Mouse (Mus musculus) urinary bladder, postnatal 14 days (tissue): ENCODE data around the gene Vkorc1.
"Not testable (repeated sequence)": the region's sequence is repeated elsewhere in the genome, so short reads cannot be mapped to it uniquely, and the experiment has no call there.

Source experiments
- DNase-seq: peaks from one replicate; pipeline ENCODE4 v3.0.0; 2021; ENCODE audit warnings: low spot score

Gene Vkorc1

DNA sequence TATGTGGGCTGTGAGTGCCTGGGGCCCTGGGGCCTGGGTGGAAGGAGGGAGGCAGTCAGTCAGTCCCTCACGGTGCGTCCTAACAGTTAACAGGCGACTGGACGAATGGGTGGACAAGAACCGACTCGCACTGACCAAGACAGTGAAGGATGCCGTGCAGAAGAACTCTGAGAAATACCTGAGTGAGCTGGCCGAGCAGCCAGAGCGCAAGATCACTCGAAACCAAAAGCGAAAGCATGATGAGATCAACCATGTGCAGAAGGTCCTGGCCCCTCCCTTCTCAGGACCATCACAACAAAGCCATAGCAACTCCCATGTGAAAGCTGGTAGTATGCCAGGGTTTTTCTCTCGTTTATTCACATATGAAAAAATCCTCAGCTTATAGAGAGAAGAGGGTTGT is 19.9 kb upstream of the Vkorc1 start:
- DNase-seq = no peak

- DNase-seq = no peak
Measured at GRCm38 (mm10) chr7:127912938-127913337, 17.5 kb upstream of the Vkorc1 start.

GRCm38 (mm10) chr7:127912190-127912871 is 16.9 kb upstream of the Vkorc1 start, which contains the start of gene Kat8:
TSS of gene Kat8 (plus strand) at chr7:127912516.
- peak; percentile 90 for DNase-seq

- no peak for DNase-seq
Measured at GRCm38 (mm10) chr7:127908656-127909055, 13.2 kb upstream of the Vkorc1 start.

GRCm38 (mm10) chr7:127907939-127908338 is 12.5 kb upstream of the Vkorc1 start:
- DNase-seq = no peak

GRCm38 (mm10) chr7:127903971-127904796 is 8.8 kb upstream of the Vkorc1 start, which contains the start of gene Bckdk:
TSS of gene Bckdk (plus strand) at chr7:127904082.
- peak; percentile 79 for DNase-seq

DNA sequence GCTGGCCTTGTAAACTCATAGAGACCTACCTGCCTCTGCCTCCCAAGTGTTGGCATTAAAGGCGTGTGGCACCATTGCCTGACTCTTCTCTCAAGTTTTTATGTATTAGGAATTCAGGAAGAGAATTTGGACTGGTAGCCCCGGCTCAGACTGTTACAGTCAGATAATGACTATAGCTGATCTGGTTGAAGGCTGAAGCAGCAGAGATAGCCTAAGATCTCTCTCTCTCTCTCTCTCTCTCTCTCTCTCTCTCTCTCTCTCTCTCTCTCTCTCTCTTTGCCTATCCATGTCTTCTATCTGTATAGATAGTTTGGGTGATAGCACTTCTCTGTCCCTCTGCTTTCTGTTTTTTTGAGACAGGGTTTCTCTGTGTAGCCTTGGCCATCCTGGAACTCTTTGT is 6.4 kb upstream of the Vkorc1 start:
- DNase-seq = no peak

DNA sequence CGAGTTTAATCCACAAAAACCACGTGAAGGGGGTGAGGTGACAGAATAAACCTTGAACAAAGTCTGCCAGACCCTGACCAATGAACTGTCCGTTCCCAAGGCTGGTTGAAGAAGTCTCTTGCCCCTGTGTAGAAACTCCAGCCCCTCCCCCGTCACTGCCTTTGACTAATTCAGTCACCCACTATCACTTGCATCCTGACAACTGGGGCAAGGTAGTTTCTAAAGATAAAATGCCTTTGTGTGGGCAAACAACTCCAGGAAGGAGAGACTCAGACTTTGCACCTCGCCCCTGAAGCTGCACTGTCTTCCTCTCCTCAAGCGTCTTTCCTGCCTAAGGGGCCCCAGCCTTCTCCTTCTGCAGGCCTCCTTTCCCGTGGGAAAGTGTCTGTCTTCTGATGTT is 4.6 kb upstream of the Vkorc1 start:
- DNase-seq = no peak

- DNase-seq = no peak
Measured at GRCm38 (mm10) chr7:127898179-127898956, 3.0 kb upstream of the Vkorc1 start.

- no peak for DNase-seq
Measured at GRCm38 (mm10) chr7:127897542-127897941, 2.1 kb upstream of the Vkorc1 start.

DNA sequence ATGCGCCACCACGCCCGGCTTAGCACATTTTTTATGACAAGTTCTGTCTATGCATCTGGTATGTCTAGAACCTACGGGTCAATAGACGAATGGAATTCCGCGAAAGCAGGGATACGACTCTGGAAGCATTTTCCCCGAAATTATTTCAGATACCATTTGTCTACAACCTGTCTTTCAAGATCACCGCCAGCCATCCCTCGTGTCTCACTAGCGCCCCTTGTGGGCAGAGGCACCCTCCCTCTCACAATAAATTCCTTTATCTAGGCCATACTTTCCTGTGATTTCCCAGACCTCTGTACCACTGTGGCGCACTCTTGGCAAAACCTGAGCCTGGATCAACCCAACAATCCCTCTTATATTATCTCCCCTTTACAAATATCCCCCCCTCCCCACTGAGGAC is 967 bp upstream of the Vkorc1 start:
- DNase-seq = peak; percentile 63

- DNase-seq = not testable (repeated sequence)
Measured at GRCm38 (mm10) chr7:127895891-127896290, 474 bp upstream of the Vkorc1 start.

DNA sequence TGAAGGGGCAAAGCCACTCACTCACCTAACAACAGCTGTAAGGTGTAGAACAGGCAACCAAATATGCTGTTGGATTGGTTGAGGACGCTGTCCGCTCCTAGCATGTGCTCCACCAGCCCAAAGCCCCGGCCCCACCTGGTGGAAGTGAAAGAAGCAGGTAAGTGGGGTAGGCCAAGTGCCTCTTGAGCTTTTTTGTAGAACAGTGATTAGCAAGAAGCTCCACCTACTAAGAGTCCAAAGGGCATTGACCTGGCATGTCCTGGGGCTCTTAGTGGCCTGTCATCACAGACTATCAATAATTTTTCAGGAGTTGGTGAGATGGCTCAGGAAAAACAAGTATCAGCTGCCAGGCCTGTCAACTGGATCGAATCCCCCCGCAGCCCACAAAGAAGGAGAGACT is 937 bp downstream of the Vkorc1 start:
- no peak for DNase-seq

DNA sequence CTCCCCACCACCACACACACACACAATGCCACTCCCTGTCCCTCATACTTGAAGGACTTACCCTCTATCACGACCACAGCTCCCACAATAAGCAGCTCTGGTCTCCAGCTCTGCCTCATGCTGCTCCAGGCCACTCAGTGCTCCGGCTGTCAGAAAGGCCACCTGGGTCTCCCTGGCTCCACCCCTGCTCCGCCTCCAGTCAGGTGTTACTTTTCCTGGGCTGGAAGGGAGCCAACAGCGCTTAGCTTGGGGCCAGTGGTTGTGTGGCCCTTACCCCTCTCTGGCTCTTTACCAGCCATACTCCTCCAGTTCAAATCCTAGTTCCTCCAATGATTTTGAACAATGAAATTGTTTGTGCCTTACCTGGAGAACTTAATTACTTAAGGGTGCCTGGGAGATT is 4.6 kb downstream of the Vkorc1 start, which contains the start of gene Prss53:
TSS of gene Prss53 (minus strand) at position 173 of the 400 bp plus-strand sequence.
- DNase-seq = no peak

GRCm38 (mm10) chr7:127888821-127889220 is 6.6 kb downstream of the Vkorc1 start:
- no peak for DNase-seq

DNA sequence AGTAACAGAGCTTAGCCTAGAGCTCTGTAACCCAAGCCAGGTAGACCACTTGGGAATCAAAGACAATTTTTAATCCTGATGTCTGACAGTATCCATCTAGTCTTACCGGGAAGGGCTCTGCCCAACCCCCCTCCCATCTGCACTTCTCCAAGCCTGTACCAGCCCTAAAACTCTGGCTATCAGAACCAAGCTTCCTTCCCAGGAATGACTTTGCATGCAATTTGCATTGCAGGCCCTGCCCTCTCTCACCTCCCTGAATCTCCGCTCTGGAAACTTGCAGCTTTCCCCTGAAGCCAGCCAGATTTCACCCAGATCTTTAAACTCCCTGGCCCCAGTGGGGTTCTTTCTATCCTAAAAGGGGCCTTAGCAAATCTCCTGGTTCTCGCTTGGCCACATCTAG is 7.6 kb downstream of the Vkorc1 start:
- no peak for DNase-seq

GRCm38 (mm10) chr7:127887191-127887590 is 8.2 kb downstream of the Vkorc1 start:
- no peak for DNase-seq

DNA sequence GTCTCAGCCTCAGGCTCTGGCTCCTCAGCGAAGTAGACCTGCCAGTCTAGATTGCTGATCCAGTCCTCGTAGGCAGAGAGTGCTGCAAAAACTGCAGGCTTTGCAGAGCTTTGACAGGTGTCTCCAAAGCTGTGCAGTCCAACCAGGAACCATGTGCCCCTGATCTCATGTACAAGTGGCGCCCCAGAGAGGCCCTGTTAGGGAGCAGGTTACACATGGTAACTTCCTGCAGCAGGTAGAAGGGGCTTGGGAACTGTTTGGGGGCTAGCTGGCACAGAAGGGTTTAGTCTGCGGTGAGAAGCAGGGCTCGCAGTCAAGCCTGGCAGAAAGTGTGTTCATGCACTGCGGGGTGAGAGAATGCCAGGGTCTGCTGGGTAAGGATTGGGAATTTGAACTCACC is 8.9 kb downstream of the Vkorc1 start:
- no peak for DNase-seq

DNA sequence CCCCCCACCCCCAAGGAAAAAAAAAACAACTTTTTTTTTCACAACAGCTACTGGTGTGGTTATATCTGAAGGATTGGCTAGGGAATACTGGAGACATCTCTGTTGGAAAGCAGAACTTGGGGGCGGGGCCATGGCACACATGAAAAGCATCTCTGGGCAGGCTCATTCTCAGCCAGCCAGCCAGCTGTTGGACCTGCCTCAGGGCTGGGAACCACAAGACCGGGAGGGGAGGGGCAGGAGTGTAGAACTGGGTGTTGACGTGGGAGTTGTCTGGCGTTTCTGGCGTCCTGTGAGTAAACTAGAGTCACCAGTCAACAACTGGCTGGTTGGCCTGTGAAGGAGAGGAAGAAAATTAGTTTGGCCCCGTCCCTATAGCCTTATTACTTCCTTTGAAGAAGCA is 9.5 kb downstream of the Vkorc1 start:
- peak; percentile 77 for DNase-seq

DNA sequence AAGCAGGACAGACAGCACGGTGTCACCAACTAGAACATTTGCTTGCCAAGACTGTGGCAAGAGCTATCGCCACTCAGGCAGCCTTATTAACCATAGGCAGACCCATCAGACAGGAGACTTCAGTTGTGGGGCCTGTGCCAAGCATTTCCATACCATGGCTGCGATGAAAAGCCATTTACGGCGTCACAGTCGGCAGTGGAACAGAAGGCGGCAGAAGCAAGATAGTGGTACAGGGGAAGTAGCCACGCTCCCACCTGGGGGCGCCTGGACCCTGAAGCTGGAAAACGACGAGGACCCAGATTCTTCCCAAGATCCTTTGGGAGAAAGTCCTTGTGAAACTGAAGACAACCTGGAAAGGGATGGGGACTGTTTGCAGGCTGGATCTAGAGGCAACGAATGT is 15.0 kb downstream of the Vkorc1 start:
- DNase-seq = no peak

GRCm38 (mm10) chr7:127879301-127879700 is 16.1 kb downstream of the Vkorc1 start:
- DNase-seq = no peak
